Mouse (Mus musculus) myocyte (in vitro differentiated cells): ENCODE data around the gene Rsf1. TPM values are rescaled to one million over a fixed set of nuclear protein-coding genes. Genes with fewer than 3 reads are reported as not detected.

Experiments used
- H3K27me3 ChIP-seq: one replicate; pipeline ENCODE4 v1.6.1; 2011; ENCODE audit not compliant: control insufficient read depth, insufficient read depth, insufficient read length
- H3K36me3 ChIP-seq: one replicate; pipeline ENCODE4 v1.6.1; 2011; ENCODE audit not compliant: control insufficient read depth, insufficient read depth
- H3K4me2 ChIP-seq: one replicate; pipeline ENCODE4 v1.6.1; 2011; ENCODE audit warnings: low read depth, control low read depth
- H3K4me3 ChIP-seq: one replicate; pipeline ENCODE4 v1.5.1; 2011; ENCODE audit warnings: mild to moderate bottlenecking, control low read depth, moderate library complexity
- H3K79me2 ChIP-seq: one replicate; pipeline ENCODE4 v1.6.1; 2011; ENCODE audit not compliant: control insufficient read depth, insufficient read depth
- H3ac ChIP-seq: one replicate; pipeline ENCODE4 v1.6.1; 2011; ENCODE audit not compliant: control insufficient read depth, insufficient read length
- CEBPB ChIP-seq: IDR thresholded peaks from 2 replicates; pipeline ENCODE4 v1.6.1; 2011; ENCODE audit warnings: mild to moderate bottlenecking, moderate library complexity; ENCODE audit not compliant: poor library complexity, insufficient read depth, severe bottlenecking
- E2F4 ChIP-seq: IDR thresholded peaks from one replicate; pipeline ENCODE4 v1.6.1; 2011; ENCODE audit warnings: mild to moderate bottlenecking, control low read depth, moderate library complexity; ENCODE audit not compliant: insufficient read depth
- MAX ChIP-seq: IDR thresholded peaks from one replicate; pipeline ENCODE4 v1.6.1; 2011; ENCODE audit warnings: low read depth, mild to moderate bottlenecking, control low read depth
- MYOD1 ChIP-seq, 3 experiments: IDR thresholded peaks; one replicate each; pipeline ENCODE4 v1.6.1; 2011; ENCODE audit warnings: control low read depth in 2 of 3, low read depth in 2 of 3, mild to moderate bottlenecking in 2 of 3, moderate library complexity in 1 of 3; ENCODE audit not compliant: insufficient read length in 2 of 3, control insufficient read depth in 1 of 3
- MYOG ChIP-seq, 3 experiments: IDR thresholded peaks; one replicate each; pipeline ENCODE4 v1.6.1; 2011; ENCODE audit warnings: control low read depth in 2 of 3, low read depth in 2 of 3, mild to moderate bottlenecking in 2 of 3; ENCODE audit not compliant: insufficient read length in 2 of 3, control insufficient read depth in 1 of 3, insufficient read depth in 1 of 3
- POLR2A ChIP-seq: IDR thresholded peaks from one replicate; pipeline ENCODE4 v1.6.1; 2011; ENCODE audit warnings: low read depth, mild to moderate bottlenecking, control low read depth, moderate library complexity; ENCODE audit not compliant: insufficient read length
- POLR2AphosphoS2 ChIP-seq: IDR thresholded peaks from one replicate; pipeline ENCODE4 v1.6.1; 2011; ENCODE audit warnings: low read depth, control low read depth; ENCODE audit not compliant: insufficient read length
- REST ChIP-seq: IDR thresholded peaks from one replicate; pipeline ENCODE4 v1.6.1; 2011; ENCODE audit warnings: mild to moderate bottlenecking, control low read depth, moderate library complexity; ENCODE audit not compliant: insufficient read depth, insufficient read length
- SRF ChIP-seq: IDR thresholded peaks from one replicate; pipeline ENCODE4 v1.6.1; 2011; ENCODE audit warnings: low read depth; ENCODE audit not compliant: control insufficient read depth, insufficient read length
- TCF12 ChIP-seq: IDR thresholded peaks from one replicate; pipeline ENCODE4 v1.6.1; 2011; ENCODE audit warnings: mild to moderate bottlenecking, control low read depth; ENCODE audit not compliant: poor library complexity, insufficient read depth, severe bottlenecking
- TCF3 ChIP-seq: IDR thresholded peaks from one replicate; pipeline ENCODE4 v1.6.1; 2011; ENCODE audit warnings: low read depth, control low read depth; ENCODE audit not compliant: insufficient read length
- USF1 ChIP-seq: IDR thresholded peaks from one replicate; pipeline ENCODE4 v1.6.1; 2011; ENCODE audit warnings: low read depth, mild to moderate bottlenecking, control low read depth, moderate library complexity
- polyA plus RNA-seq: library from polyadenylated mRNA; unstranded; fragments of >200 nt; fragmentation: generic; extraction: Trizol; gene quantifications from one replicate; pipeline ENCODE4 v1.2.1, GENCODE M21; 2012; ENCODE audit warnings: missing spikeins

The Rsf1 gene
- polyA plus RNA-seq, 1 experiment: 4.3 TPM

GRCm38 (mm10) chr7:97733606-97734005, 153.9 kb downstream of the Rsf1 start:
- Histone ChIP-seq H3K79me2 (no peaks in the 10 kb centered on the region), H3K4me2 (no peak overlapping the region), H3K36me3 (no peaks in the 10 kb centered on the region), H3K27me3 (no peaks in the 10 kb centered on the region), H3K4me3 (no peak overlapping the region), H3ac (no peak overlapping the region)
- TF ChIP-seq MYOG (IDR thresholded peaks at IDR 0.05; ENCODE audit: control insufficient read depth in 1 of 3, insufficient read depth in 1 of 3, insufficient read length in 2 of 3, low read depth in 2 of 3) (no peak), MYOD1 (IDR thresholded peaks at IDR 0.05; ENCODE audit: control insufficient read depth in 1 of 3, insufficient read length in 2 of 3, low read depth in 2 of 3) (no peak), MAX (no peak), USF1 (no peak)

GRCm38 (mm10) chr7:97735021-97735420, 155.3 kb downstream of the Rsf1 start:
- no peak for TF ChIP-seq MYOD1 (IDR thresholded peaks at IDR 0.05; ENCODE audit: control insufficient read depth in 1 of 3, insufficient read length in 2 of 3, low read depth in 2 of 3)
- no peak for TF ChIP-seq POLR2AphosphoS2
- TF ChIP-seq MAX: no peak
- TF ChIP-seq TCF12: no peak
- no peak for TF ChIP-seq E2F4
- no peak for TF ChIP-seq SRF
- TF ChIP-seq REST: no peak
- no peak for TF ChIP-seq POLR2A
- no peak for TF ChIP-seq TCF3
- no peak for TF ChIP-seq USF1
- no peak for TF ChIP-seq MYOG (IDR thresholded peaks at IDR 0.05; ENCODE audit: control insufficient read depth in 1 of 3, insufficient read depth in 1 of 3, insufficient read length in 2 of 3, low read depth in 2 of 3)
- no peaks in the 10 kb centered on the region for H3K79me2 ChIP-seq
- no peaks in the 10 kb centered on the region for H3K36me3 ChIP-seq
- H3K4me3 ChIP-seq: no peak overlapping the region
- no peak overlapping the region for H3K4me2 ChIP-seq
- H3ac ChIP-seq: no peak overlapping the region
- no peaks in the 10 kb centered on the region for H3K27me3 ChIP-seq

- no peak for TF ChIP-seq SRF
- no peak for TF ChIP-seq POLR2AphosphoS2
- no peak for TF ChIP-seq CEBPB
- no peak for TF ChIP-seq POLR2A
- no peak for TF ChIP-seq TCF12
- TF ChIP-seq MYOD1 (IDR thresholded peaks at IDR 0.05; ENCODE audit: control insufficient read depth in 1 of 3, insufficient read length in 2 of 3, low read depth in 2 of 3): no peak
- no peak for TF ChIP-seq TCF3
- TF ChIP-seq USF1: no peak
- TF ChIP-seq MYOG (IDR thresholded peaks at IDR 0.05; ENCODE audit: control insufficient read depth in 1 of 3, insufficient read depth in 1 of 3, insufficient read length in 2 of 3, low read depth in 2 of 3): no peak
- no peak for TF ChIP-seq REST
- no peak for TF ChIP-seq MAX
- no peak for TF ChIP-seq E2F4
- no peak overlapping the region for H3K4me3 ChIP-seq
- no peaks in the 10 kb centered on the region for H3K27me3 ChIP-seq
- no peak overlapping the region for H3K4me2 ChIP-seq
- no peak overlapping the region for H3ac ChIP-seq
- no peaks in the 10 kb centered on the region for H3K79me2 ChIP-seq
- no peaks in the 10 kb centered on the region for H3K36me3 ChIP-seq
Measured at GRCm38 (mm10) chr7:97735886-97736420, 156.3 kb downstream of the Rsf1 start.

GRCm38 (mm10) chr7:97737256-97737637, 157.6 kb downstream of the Rsf1 start:
- Histone ChIP-seq H3K27me3 (no peaks in the 10 kb centered on the region), H3ac (peak overlapping the region; percentile 40), H3K79me2 (no peaks in the 10 kb centered on the region), H3K36me3 (no peaks in the 10 kb centered on the region), H3K4me3 (peak overlapping the region; percentile 28), H3K4me2 (peak overlapping the region; percentile 95)
- TF ChIP-seq USF1 (no peak), MYOD1 (IDR thresholded peaks at IDR 0.05; ENCODE audit: control insufficient read depth in 1 of 3, insufficient read length in 2 of 3, low read depth in 2 of 3) (no peak), TCF3 (no peak), SRF (no peak), REST (no peak), E2F4 (no peak), CEBPB (no peak), POLR2A (no peak), MAX (no peak), MYOG (IDR thresholded peaks at IDR 0.05; ENCODE audit: control insufficient read depth in 1 of 3, insufficient read depth in 1 of 3, insufficient read length in 2 of 3, low read depth in 2 of 3) (no peak), POLR2AphosphoS2 (no peak), TCF12 (no peak)

GRCm38 (mm10) chr7:97737638-97738456, 158.2 kb downstream of the Rsf1 start, which contains the start of gene Aqp11:
TSS of gene Aqp11 (minus strand) at chr7:97738289.
- Histone ChIP-seq H3K4me3 (peak within 1 kb of the TSS; percentile 28), H3K27me3 (no peaks in the 10 kb centered on the region), H3ac (peak within 1 kb of the TSS; percentile 40), H3K4me2 (peak within 1 kb of the TSS; percentile 95), H3K36me3 (no peaks in the 10 kb centered on the region), H3K79me2 (no peaks in the 10 kb centered on the region)
- TF ChIP-seq TCF12: no peak
- TF ChIP-seq SRF: no peak
- no peak for TF ChIP-seq CEBPB
- TF ChIP-seq POLR2A: peak; percentile 55
- no peak for TF ChIP-seq E2F4
